Mouse (Mus musculus): Measurements from ENCODE around the gene Frg2f1. TPM values are rescaled to one million over a fixed set of nuclear protein-coding genes. Genes with fewer than 3 reads are reported as not detected.

Gene Frg2f1
- 1 to 10 TPM in 1 of 2 experiments, under 1 TPM in 1; 0.57 to 4.1 TPM for polyA plus RNA-seq (2012; fragmentation: generic; extraction: Trizol)

DNA sequence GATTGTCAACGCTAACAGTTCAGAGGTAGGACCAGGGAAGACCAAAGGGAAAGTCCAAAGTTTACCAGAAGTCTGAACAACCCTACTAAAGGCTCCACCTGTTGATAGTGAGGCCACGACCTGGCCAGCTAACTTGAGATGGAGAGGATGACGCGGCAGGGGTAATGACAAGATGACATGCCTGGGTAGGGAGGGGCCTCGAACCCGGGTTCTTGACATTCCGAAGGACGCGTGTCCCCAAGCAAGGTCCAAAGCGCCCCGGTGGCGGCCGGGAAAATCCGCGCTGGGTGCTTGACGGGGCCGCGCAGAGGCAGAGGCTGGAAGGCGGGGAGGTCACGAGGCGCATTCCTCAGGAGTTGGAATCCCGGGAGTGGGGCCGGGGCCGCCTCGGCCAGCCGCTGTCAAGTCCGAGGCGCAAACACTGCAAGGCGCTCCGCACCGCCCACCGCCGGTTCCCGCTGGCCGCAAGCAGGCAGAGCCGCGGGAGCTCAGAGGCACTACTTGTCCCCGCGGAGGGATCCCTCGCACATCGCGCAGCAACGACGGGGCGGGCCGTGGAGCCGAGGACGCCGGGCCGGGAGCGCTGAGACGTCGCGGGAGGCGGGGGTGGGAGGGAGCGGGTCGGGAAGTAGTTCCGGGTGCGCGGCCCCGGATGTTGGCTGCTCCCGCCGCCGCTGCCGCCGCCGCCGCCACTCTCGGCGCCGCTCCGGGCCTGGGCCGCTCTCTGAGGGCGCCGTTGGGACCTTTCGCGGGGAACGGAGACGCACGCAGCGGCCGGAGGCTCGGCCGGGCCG, at the start of gene Frg2f1:
TSS of gene Frg2f1 (minus strand) at position 499 of the 794 bp plus-strand sequence.

GRCm38 (mm10) chr4:119536615-119537014, 2.7 kb downstream of the Frg2f1 start, which contains the start of gene Foxj3:
Foxj3 (plus strand) TSS chr4:119537004.

GRCm38 (mm10) chr4:119492291-119492932, 46.9 kb downstream of the Frg2f1 start, which contains the start of gene Rimkla:
Rimkla (minus strand) TSS chr4:119492628.

Other genes starting within 250 kb of the Frg2f1 start
- gene Ybx1, start 244.9 kb downstream of the Frg2f1 start, polyA plus RNA-seq (2012; fragmentation: generic; extraction: Trizol): 100 to 1,000 TPM; 229 to 540 TPM
- gene Ppih, start 219.0 kb downstream of the Frg2f1 start, polyA plus RNA-seq (2012; fragmentation: generic; extraction: Trizol): 10 to 100 TPM; 47.7 to 59.2 TPM
- gene Ccdc30, start 124.0 kb downstream of the Frg2f1 start, polyA plus RNA-seq (2012; fragmentation: generic; extraction: Trizol): under 1 TPM in 1 of 2 experiments, not detected in 1; 0.12 TPM
- 10 to 100 TPM in 1 of 2 experiments, 1 to 10 TPM in 1; 7.8 to 15.0 TPM for gene Ppcs, start 117.1 kb downstream of the Frg2f1 start, polyA plus RNA-seq (2012; fragmentation: generic; extraction: Trizol)
- gene Zmynd12, start 116.7 kb downstream of the Frg2f1 start, polyA plus RNA-seq (2012; fragmentation: generic; extraction: Trizol): under 1 TPM in 1 of 2 experiments, not detected in 1; 0.06 TPM
- not detected for gene Rimkla, start 46.9 kb downstream of the Frg2f1 start, polyA plus RNA-seq (2012; fragmentation: generic; extraction: Trizol)
- 1 to 10 TPM in 1 of 2 experiments, under 1 TPM in 1; 0.60 to 7.4 TPM for gene Foxj3, start 2.5 kb downstream of the Frg2f1 start, polyA plus RNA-seq (2012; fragmentation: generic; extraction: Trizol)
- gene Guca2a, start 98.2 kb upstream of the Frg2f1 start, polyA plus RNA-seq (2012; fragmentation: generic; extraction: Trizol): under 1 TPM in 1 of 2 experiments, not detected in 1; 0.23 TPM
- under 1 TPM in 1 of 2 experiments, not detected in 1; 0.09 TPM for gene Guca2b, start 119.4 kb upstream of the Frg2f1 start, polyA plus RNA-seq (2012; fragmentation: generic; extraction: Trizol)
- under 1 TPM; 0.50 to 0.93 TPM for gene Hivep3, start 194.3 kb upstream of the Frg2f1 start, polyA plus RNA-seq (2012; fragmentation: generic; extraction: Trizol)

Data from C3H10T1/2 (cell line).